Mouse (Mus musculus) liver, adult 2 months (tissue): ENCODE data around the gene Iqgap3.

ENCODE experiments used
- CTCF ChIP-seq: fragments of 200-500 bp; IDR thresholded peaks from 2 replicates; pipeline ENCODE4 v1.5.1; 2011; ENCODE audit warnings: low read depth, low read length, control low read depth
- POLR2A ChIP-seq: fragments of 200-500 bp; IDR thresholded peaks from 2 replicates; pipeline ENCODE4 v1.6.1; 2011; ENCODE audit warnings: low read length, control low read depth; ENCODE audit not compliant: insufficient read depth; ENCODE audit errors: extremely low read depth

GRCm38 (mm10) chr3:88136346-88136745 lies 54.6 kb downstream of the Iqgap3 start:
- TF ChIP-seq POLR2A (no peak), CTCF (no peak)
